Mouse (Mus musculus) forebrain, embryonic 13.5 days (tissue): Measurements from ENCODE around the gene Sh3kbp1. TPM values are rescaled to one million over a fixed set of nuclear protein-coding genes. Genes with fewer than 3 reads are reported as not detected.

Experiments used
- ATAC-seq: fragments of 200-750 bp; cut with Nextera tagmentation; 2 replicates; pipeline ENCODE4 v1.8.0; 2017
- H3K27ac ChIP-seq: fragments of 300-500 bp; sonication (generic); 2 replicates; pipeline ENCODE4 v1.5.1; 2015; ENCODE audit warnings: inconsistent platforms, mild to moderate bottlenecking, moderate library complexity
- H3K27me3 ChIP-seq: fragments of 300-500 bp; sonication (generic); 2 replicates; pipeline ENCODE4 v1.6.1; 2015; ENCODE audit warnings: mild to moderate bottlenecking, inconsistent platforms
- H3K36me3 ChIP-seq: fragments of 300-500 bp; sonication (generic); 2 replicates; pipeline ENCODE4 v1.6.1; 2015; ENCODE audit warnings: mild to moderate bottlenecking, inconsistent platforms; ENCODE audit not compliant: poor library complexity, severe bottlenecking
- H3K4me1 ChIP-seq: fragments of 300-500 bp; sonication (generic); 2 replicates; pipeline ENCODE4 v1.6.1; 2015; ENCODE audit warnings: inconsistent platforms
- H3K4me2 ChIP-seq: fragments of 300-500 bp; sonication (generic); 2 replicates; pipeline ENCODE4 v1.6.1; 2015; ENCODE audit warnings: inconsistent platforms, mild to moderate bottlenecking, moderate library complexity
- H3K4me3 ChIP-seq: fragments of 300-500 bp; sonication (generic); 2 replicates; pipeline ENCODE4 v1.5.1; 2015; ENCODE audit warnings: mild to moderate bottlenecking, inconsistent platforms
- H3K9ac ChIP-seq: fragments of 300-500 bp; sonication (generic); 2 replicates; pipeline ENCODE4 v1.6.1; 2015; ENCODE audit warnings: mild to moderate bottlenecking, inconsistent platforms
- H3K9me3 ChIP-seq: fragments of 300-500 bp; sonication (generic); replicated peaks from 2 replicates; pipeline ENCODE4 v1.6.1; 2016; ENCODE audit warnings: inconsistent platforms
- WGBS: fragments of 180-500 bp; shearing (Covaris S2); methylation state at CpG from one replicate; pipeline ENCODE4 v1.1.7; 2015; 5-methylcytosine and 5-hydroxymethylcytosine counted together
- polyA plus RNA-seq: library from polyadenylated mRNA; unstranded; fragments of >200 nt; fragmentation: Nextera tagmentation; extraction: Ambion mirVana; gene quantifications from 2 replicates; pipeline ENCODE4 v1.2.1, GENCODE M21; 2015

Gene Sh3kbp1
- polyA plus RNA-seq, 1 experiment from 2014 or later: 33.4 TPM

DNA sequence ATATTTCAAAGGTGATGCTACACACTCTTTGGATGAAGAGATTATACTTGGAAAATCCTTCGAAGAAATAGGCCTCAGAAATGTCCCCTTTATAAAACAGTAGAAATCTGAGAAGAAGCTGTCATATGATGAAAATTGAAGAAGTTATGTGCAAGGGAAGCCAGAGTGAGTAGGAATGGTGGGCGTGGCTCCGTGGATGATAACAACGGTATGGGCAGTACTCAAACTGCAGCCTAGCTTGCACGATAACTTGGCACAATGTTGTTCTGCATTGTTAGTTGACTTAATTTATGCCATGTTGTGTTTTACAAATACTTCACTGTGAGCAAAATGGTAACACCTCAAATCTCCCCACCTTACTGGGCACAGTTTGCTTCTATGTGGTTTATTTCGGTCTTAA, 368.7 kb downstream of the Sh3kbp1 start:
- Histone ChIP-seq H3K4me3 (no peak overlapping the region), H3K27ac (no peak overlapping the region), H3K36me3 (no peaks in the 10 kb centered on the region), H3K27me3 (no peaks in the 10 kb centered on the region), H3K4me2 (no peak overlapping the region), H3K4me1 (no peaks in the 10 kb centered on the region), H3K9me3 (no peaks in the 10 kb centered on the region), H3K9ac (no peak overlapping the region)
- 84% methylated on average over 6 of the region's 6 CpGs for WGBS
- ATAC-seq: no peak

Other genes starting within 250 kb of the Sh3kbp1 start
- 12.2 and 14.6 TPM in 2 replicates for gene Map7d2, start 212.7 kb upstream of the Sh3kbp1 start, polyA plus RNA-seq
- 32.4 and 34.7 TPM in 2 replicates for gene Bclaf3, start 100.6 kb upstream of the Sh3kbp1 start, polyA plus RNA-seq